Comparison of ENCODE assay signal across 9 mouse cellular contexts in the genomic region with DNA sequence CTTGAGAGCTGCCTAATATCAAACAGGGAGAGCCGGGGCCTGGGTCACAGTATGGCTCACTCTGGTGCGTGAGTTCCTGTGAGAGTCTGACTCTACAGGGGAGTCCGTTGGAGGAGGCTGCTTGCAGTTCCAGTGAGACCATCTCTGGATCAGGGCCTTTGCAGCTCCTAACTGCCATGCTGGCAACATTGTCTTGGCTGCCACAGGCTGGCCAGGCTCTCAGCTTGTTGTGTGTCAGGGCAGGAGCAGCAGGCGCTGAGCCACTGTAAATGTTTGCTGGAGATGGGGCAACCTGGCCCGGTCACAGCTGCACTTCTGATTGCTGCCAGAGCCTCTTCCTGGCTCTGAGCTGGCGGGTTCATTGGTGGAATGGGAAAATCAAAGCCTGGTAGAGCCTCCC.
DNase-seq lines count a peak whose midpoint lies in the region; ATAC-seq and TF ChIP-seq lines count a peak whose summit lies in the region.
"Had no signal": no experiment of that assay in that cellular context is flagged by ENCODE, and none has a peak within 500 bp of the region (broad histone marks: within the 10 kb centered on the region; RNA-seq: fewer than 3 reads in every experiment).

No protein-coding gene starts in this region.

- H3K9me3 ChIP-seq in limb, embryonic 13.5 days, result no peaks in the 10 kb centered on the region
- H3K9me3 ChIP-seq in intestine, postnatal 0 days (ENCODE audit: control insufficient read depth), result no peaks in the 10 kb centered on the region
- H3K9me3 ChIP-seq: heart, embryonic 10.5 days had no signal

- no peaks in the 10 kb centered on the region for H3K36me3 ChIP-seq in limb, embryonic 13.5 days
- no peaks in the 10 kb centered on the region for H3K36me3 ChIP-seq in intestine, postnatal 0 days (ENCODE audit: control insufficient read depth, insufficient read depth)
- H3K36me3 ChIP-seq: G1E; heart, embryonic 10.5 days had no signal

- peak; percentile 4 for DNase-seq in layer of hippocampus, adult 9-11 months
- DNase-seq in layer of hippocampus, postnatal 36 days, result no peak
- peak; percentile 7 for DNase-seq in cerebellum, adult 9-10 months
- peak; percentile 11 to 15 for DNase-seq in cerebellum, postnatal 36 days
- DNase-seq in retina, embryonic 14.5 days (ENCODE audit: low spot score), result no peak

- peak overlapping the region; percentile 22; the same call in 1 of the 2 replicates for H3K27ac ChIP-seq in limb, embryonic 13.5 days
- H3K27ac ChIP-seq in intestine, postnatal 0 days (ENCODE audit: low read depth, low read length), result no peak overlapping the region
- H3K27ac ChIP-seq: heart, embryonic 10.5 days had no signal

- 0 out of 2 replicates have a peak, but pooled peaks cover 7% of the 10 kb centered on the region for H3K4me1 ChIP-seq in limb, embryonic 13.5 days
- no peaks in the 10 kb centered on the region for H3K4me1 ChIP-seq in intestine, postnatal 0 days (replicated peaks; ENCODE audit: control insufficient read depth, insufficient read depth, low read length)
- H3K4me1 ChIP-seq: heart, embryonic 10.5 days had no signal

- no peak for TF ChIP-seq CTCF in intestine, postnatal 0 days (IDR thresholded peaks at IDR 0.05; ENCODE audit: low read depth)

- no peak for ATAC-seq in limb, embryonic 13.5 days (ENCODE audit: low FRiP score, low read depth)
- ATAC-seq in intestine, postnatal 0 days, result no peak

- H3K9ac ChIP-seq in limb, embryonic 13.5 days, result no peak overlapping the region
- no peak overlapping the region for H3K9ac ChIP-seq in intestine, postnatal 0 days (ENCODE audit: low read depth, low read length)

- WGBS in limb, embryonic 13.5 days, result 56% methylated on average over 6 of the region's 6 CpGs
- 69% methylated on average over 6 of the region's 6 CpGs for WGBS in intestine, postnatal 0 days

- H3K27me3 ChIP-seq in limb, embryonic 13.5 days, result no peaks in the 10 kb centered on the region
- H3K27me3 ChIP-seq in intestine, postnatal 0 days (replicated peaks; ENCODE audit: control insufficient read depth, insufficient read depth, low read length), result no peaks in the 10 kb centered on the region

- H3K4me3 ChIP-seq in limb, embryonic 13.5 days, result no peak overlapping the region
- no peak overlapping the region for H3K4me3 ChIP-seq in intestine, postnatal 0 days (ENCODE audit: low read depth, low read length)
- H3K4me3 ChIP-seq: heart, embryonic 10.5 days had no signal

- no peak overlapping the region for H3K4me2 ChIP-seq in limb, embryonic 13.5 days (replicated peaks)
- no peak overlapping the region for H3K4me2 ChIP-seq in intestine, postnatal 0 days (replicated peaks; ENCODE audit: low read depth)

Comparison
In these comparisons a context has a peak if more than half of its experiments do, and no peak if none do; other contexts are left out.
1. DNase-seq: peak in layer of hippocampus, adult 9-11 months (single experiment), cerebellum, adult 9-10 months (single experiment) and cerebellum, postnatal 36 days (2 of 2); none in layer of hippocampus, postnatal 36 days (0 of 2) and retina, embryonic 14.5 days (single experiment).